Mouse (Mus musculus): ENCODE measurements at regions not wholly inside any gene's neighbourhood (a gene's known extent, or its start where the extent isn't known, plus 50 kb on each side); places are given as distances from the start of the nearest gene placed in this dataset.

- no peak for ATAC-seq
- no peak overlapping the region for H3K27ac ChIP-seq
- H3K27me3 ChIP-seq: no peaks in the 10 kb centered on the region
- H3K4me1 ChIP-seq (replicated peaks): no peaks in the 10 kb centered on the region
- 80% methylated on average over 4 of the region's 4 CpGs for WGBS
- no peaks in the 10 kb centered on the region for H3K36me3 ChIP-seq
- no peak overlapping the region for H3K9ac ChIP-seq (replicated peaks)
- no peak overlapping the region for H3K4me3 ChIP-seq (replicated peaks)
- no peak overlapping the region for H3K4me2 ChIP-seq (replicated peaks)
- H3K9me3 ChIP-seq: no peaks in the 10 kb centered on the region
Measured at GRCm38 (mm10) chr4:88956605-88957004, 76.6 kb upstream of the Ifne start.

DNA sequence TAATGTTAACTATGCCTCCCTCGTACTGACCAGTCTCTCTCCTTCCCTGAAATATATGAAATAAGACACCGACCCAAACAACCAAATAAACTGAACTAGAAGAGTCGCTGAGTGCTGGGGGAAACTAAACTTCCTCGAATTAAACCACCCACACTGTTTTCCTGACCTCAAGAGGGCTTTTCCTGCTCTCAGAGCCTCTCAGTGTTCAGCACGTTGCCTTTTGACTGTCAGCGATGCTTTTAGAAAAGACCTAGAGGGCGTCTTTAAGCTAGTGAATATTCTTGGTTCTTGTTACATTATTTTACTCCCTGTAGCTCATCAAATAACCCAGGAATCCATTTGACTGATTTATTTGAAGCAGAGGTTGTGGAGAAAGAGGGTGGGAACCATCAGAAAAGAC, 76.2 kb upstream of the Ifne start:
- Histone ChIP-seq H3K4me3 (replicated peaks) (no peak overlapping the region), H3K4me2 (replicated peaks) (no peak overlapping the region), H3K36me3 (no peaks in the 10 kb centered on the region), H3K27ac (no peak overlapping the region), H3K27me3 (no peaks in the 10 kb centered on the region), H3K4me1 (replicated peaks) (no peaks in the 10 kb centered on the region), H3K9ac (replicated peaks) (no peak overlapping the region), H3K9me3 (no peaks in the 10 kb centered on the region)
- ATAC-seq: no peak
- 52% methylated on average over 7 of the region's 7 CpGs for WGBS

GRCm38 (mm10) chr4:88955571-88955970, 75.6 kb upstream of the Ifne start:
- Histone ChIP-seq H3K36me3 (no peaks in the 10 kb centered on the region), H3K9ac (replicated peaks) (no peak overlapping the region), H3K27ac (no peak overlapping the region), H3K4me1 (replicated peaks) (no peaks in the 10 kb centered on the region), H3K27me3 (no peaks in the 10 kb centered on the region), H3K4me3 (replicated peaks) (no peak overlapping the region), H3K4me2 (replicated peaks) (no peak overlapping the region), H3K9me3 (no peaks in the 10 kb centered on the region)
- WGBS: 86% methylated on average over 7 of the region's 7 CpGs
- no peak for ATAC-seq

GRCm38 (mm10) chr4:88954045-88954444, 74.0 kb upstream of the Ifne start:
- no peak overlapping the region for H3K27ac ChIP-seq
- H3K4me2 ChIP-seq (replicated peaks): no peak overlapping the region
- H3K9ac ChIP-seq (replicated peaks): no peak overlapping the region
- 98% methylated on average over 3 of the region's 3 CpGs for WGBS
- no peaks in the 10 kb centered on the region for H3K4me1 ChIP-seq (replicated peaks)
- no peaks in the 10 kb centered on the region for H3K36me3 ChIP-seq
- no peak for ATAC-seq
- no peaks in the 10 kb centered on the region for H3K9me3 ChIP-seq
- H3K27me3 ChIP-seq: no peaks in the 10 kb centered on the region
- H3K4me3 ChIP-seq (replicated peaks): no peak overlapping the region

DNA sequence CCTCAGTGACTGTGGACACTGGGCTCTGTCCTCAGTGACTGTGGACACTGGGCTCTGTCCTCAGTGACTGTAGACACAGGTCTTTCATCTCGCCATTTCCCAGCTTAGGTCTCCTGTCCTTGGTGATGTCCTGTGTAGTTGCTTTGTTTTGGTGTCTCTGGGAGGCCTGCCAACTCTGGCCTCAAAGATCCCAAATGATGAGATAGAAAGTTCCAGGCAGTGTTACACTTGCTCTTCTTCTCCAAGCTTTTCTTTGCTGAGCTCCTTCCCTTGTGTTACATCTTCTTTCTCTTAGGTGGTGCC, 71.0 kb upstream of the Ifne start:
- H3K9me3 ChIP-seq: no peaks in the 10 kb centered on the region
- H3K36me3 ChIP-seq: no peaks in the 10 kb centered on the region
- H3K4me1 ChIP-seq (replicated peaks): no peaks in the 10 kb centered on the region
- H3K4me3 ChIP-seq (replicated peaks): no peak overlapping the region
- no peak overlapping the region for H3K27ac ChIP-seq
- ATAC-seq: no peak
- WGBS: 50% methylated on average over 1 of the region's 1 CpGs
- H3K27me3 ChIP-seq: no peaks in the 10 kb centered on the region
- H3K4me2 ChIP-seq (replicated peaks): no peak overlapping the region
- H3K9ac ChIP-seq (replicated peaks): no peak overlapping the region

GRCm38 (mm10) chr4:88950181-88951033, 70.4 kb upstream of the Ifne start:
- H3K27me3 ChIP-seq: no peaks in the 10 kb centered on the region
- H3K4me1 ChIP-seq (replicated peaks): no peaks in the 10 kb centered on the region
- no peaks in the 10 kb centered on the region for H3K9me3 ChIP-seq
- 49% methylated on average over 12 of the region's 12 CpGs for WGBS
- no peak overlapping the region for H3K4me2 ChIP-seq (replicated peaks)
- ATAC-seq: no peak
- H3K4me3 ChIP-seq (replicated peaks): no peak overlapping the region
- no peaks in the 10 kb centered on the region for H3K36me3 ChIP-seq
- no peak overlapping the region for H3K9ac ChIP-seq (replicated peaks)
- no peak overlapping the region for H3K27ac ChIP-seq

- Histone ChIP-seq H3K36me3 (no peaks in the 10 kb centered on the region), H3K9ac (replicated peaks) (no peak overlapping the region), H3K4me3 (replicated peaks) (no peak overlapping the region), H3K4me2 (replicated peaks) (no peak overlapping the region), H3K9me3 (no peaks in the 10 kb centered on the region), H3K4me1 (replicated peaks) (no peaks in the 10 kb centered on the region), H3K27ac (no peak overlapping the region), H3K27me3 (no peaks in the 10 kb centered on the region)
- ATAC-seq: no peak
- WGBS: 92% methylated on average over 4 of the region's 4 CpGs
Measured at GRCm38 (mm10) chr4:88948027-88948859, 68.2 kb upstream of the Ifne start.

DNA sequence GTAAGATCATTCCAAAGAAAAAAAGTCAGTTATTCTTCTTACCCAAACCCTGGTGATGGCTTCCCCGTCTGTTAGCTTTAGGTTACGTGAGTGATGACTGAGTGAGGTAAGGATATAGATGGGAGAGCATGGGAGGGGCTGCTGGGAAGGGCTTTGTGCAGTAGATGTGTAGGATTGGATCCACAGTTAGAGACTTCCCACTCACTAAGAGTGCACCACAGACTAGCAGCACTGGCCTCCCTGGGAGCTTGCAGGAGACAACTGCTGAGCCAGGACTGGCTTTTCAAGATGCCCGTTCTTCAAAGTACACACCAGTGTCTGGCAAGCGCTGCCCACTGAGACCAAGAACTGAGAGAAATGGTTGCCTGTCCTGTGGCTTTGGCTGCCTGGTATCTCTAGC, 62.0 kb upstream of the Ifne start:
- Histone ChIP-seq H3K4me1 (replicated peaks) (peaks cover 4% of the 10 kb centered on the region), H3K27ac (no peak overlapping the region), H3K36me3 (no peaks in the 10 kb centered on the region), H3K4me3 (replicated peaks) (no peak overlapping the region), H3K9ac (replicated peaks) (no peak overlapping the region), H3K9me3 (no peaks in the 10 kb centered on the region), H3K27me3 (peaks cover 29% of the 10 kb centered on the region), H3K4me2 (replicated peaks) (no peak overlapping the region)
- WGBS: 84% methylated on average over 4 of the region's 4 CpGs
- no peak for ATAC-seq

- no peak overlapping the region for H3K27ac ChIP-seq
- no peak overlapping the region for H3K9ac ChIP-seq (replicated peaks)
- H3K9me3 ChIP-seq: no peaks in the 10 kb centered on the region
- H3K4me1 ChIP-seq (replicated peaks): peaks cover 4% of the 10 kb centered on the region
- ATAC-seq: no peak
- 88% methylated on average over 2 of the region's 2 CpGs for WGBS
- H3K36me3 ChIP-seq: no peaks in the 10 kb centered on the region
- H3K27me3 ChIP-seq: peaks cover 35% of the 10 kb centered on the region
- no peak overlapping the region for H3K4me3 ChIP-seq (replicated peaks)
- no peak overlapping the region for H3K4me2 ChIP-seq (replicated peaks)
Measured at GRCm38 (mm10) chr4:88940670-88941069, 60.7 kb upstream of the Ifne start.

- Histone ChIP-seq H3K27ac (no peak overlapping the region), H3K4me3 (replicated peaks) (no peak overlapping the region), H3K4me2 (replicated peaks) (no peak overlapping the region), H3K27me3 (peaks cover 43% of the 10 kb centered on the region), H3K36me3 (no peaks in the 10 kb centered on the region), H3K9ac (replicated peaks) (no peak overlapping the region), H3K9me3 (no peaks in the 10 kb centered on the region), H3K4me1 (replicated peaks) (peaks cover 4% of the 10 kb centered on the region)
- 80% methylated on average over 4 of the region's 4 CpGs for WGBS
- no peak for ATAC-seq
Measured at GRCm38 (mm10) chr4:88939397-88939796, 59.4 kb upstream of the Ifne start.

- Histone ChIP-seq H3K27ac (peak overlapping the region; percentile 22), H3K4me3 (replicated peaks) (peak overlapping the region; percentile 75), H3K27me3 (peaks cover 47% of the 10 kb centered on the region), H3K36me3 (no peaks in the 10 kb centered on the region), H3K9me3 (no peaks in the 10 kb centered on the region), H3K4me2 (replicated peaks) (peak overlapping the region; percentile 89), H3K4me1 (replicated peaks) (peaks cover 4% of the 10 kb centered on the region), H3K9ac (replicated peaks) (peak overlapping the region; percentile 68)
- ATAC-seq: no peak
- WGBS: 6% methylated on average over 11 of the region's 11 CpGs
Measured at GRCm38 (mm10) chr4:88938712-88939032, 58.7 kb upstream of the Ifne start.

DNA sequence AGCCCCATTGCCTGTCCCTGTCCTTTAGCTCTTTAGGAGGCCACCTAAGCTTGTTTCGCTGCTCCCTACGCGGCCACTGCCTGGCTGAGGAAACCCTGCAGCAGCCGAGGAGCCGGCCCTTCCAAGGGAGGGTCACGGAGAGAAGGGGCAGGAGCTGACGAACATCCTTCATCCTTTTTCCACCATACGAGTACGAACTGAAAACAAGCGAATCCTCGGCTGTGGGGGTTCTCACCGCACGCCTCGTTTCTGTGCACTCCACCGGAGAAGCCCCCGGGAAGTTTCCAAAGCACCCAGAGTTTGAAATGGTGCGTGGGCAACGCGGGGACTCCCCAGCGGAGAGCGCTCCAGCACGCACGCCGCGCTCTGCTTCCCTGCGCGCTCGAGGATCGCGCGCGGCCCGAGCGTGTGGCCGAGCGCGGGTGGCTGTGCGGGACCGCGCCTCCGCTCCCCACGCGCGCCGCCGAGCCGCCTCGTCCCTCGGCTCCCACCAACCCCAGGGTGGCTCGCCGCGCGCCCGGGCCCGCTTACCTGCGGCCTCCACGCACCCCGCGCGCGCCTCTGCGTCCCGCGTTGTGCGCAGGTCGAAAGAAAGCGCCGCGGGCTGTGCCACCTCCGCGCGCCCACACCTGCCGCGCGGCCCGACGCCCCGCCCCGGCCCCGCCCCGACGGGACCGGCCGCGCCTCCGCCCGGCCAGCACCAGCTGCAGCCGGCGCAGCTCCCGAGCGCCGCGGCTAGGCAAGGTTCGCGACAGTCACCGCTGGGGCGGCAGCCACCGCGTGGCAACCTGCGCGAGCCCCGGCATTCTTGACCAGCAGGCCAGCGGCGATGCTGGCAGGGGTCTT, 58.1 kb upstream of the Ifne start:
- Histone ChIP-seq H3K36me3 (no peaks in the 10 kb centered on the region), H3K4me3 (replicated peaks) (peak overlapping the region; percentile 75), H3K9me3 (no peaks in the 10 kb centered on the region), H3K27me3 (peaks cover 47% of the 10 kb centered on the region), H3K9ac (replicated peaks) (peak overlapping the region; percentile 68), H3K4me2 (replicated peaks) (peak overlapping the region; percentile 89), H3K27ac (peak overlapping the region; percentile 22), H3K4me1 (replicated peaks) (peaks cover 4% of the 10 kb centered on the region)
- under 1% methylated on average over 89 of the region's 104 CpGs for WGBS
- ATAC-seq: peak; percentile 97

All from midbrain, embryonic 13.5 days (tissue).